Mouse (Mus musculus): Measurements from ENCODE around the gene Maco1. TPM values are rescaled to one million over a fixed set of nuclear protein-coding genes. Genes with fewer than 3 reads are reported as not detected.

The Maco1 gene
- polyA plus RNA-seq, 1 experiment from 2014 or later: 91.9 TPM

DNA sequence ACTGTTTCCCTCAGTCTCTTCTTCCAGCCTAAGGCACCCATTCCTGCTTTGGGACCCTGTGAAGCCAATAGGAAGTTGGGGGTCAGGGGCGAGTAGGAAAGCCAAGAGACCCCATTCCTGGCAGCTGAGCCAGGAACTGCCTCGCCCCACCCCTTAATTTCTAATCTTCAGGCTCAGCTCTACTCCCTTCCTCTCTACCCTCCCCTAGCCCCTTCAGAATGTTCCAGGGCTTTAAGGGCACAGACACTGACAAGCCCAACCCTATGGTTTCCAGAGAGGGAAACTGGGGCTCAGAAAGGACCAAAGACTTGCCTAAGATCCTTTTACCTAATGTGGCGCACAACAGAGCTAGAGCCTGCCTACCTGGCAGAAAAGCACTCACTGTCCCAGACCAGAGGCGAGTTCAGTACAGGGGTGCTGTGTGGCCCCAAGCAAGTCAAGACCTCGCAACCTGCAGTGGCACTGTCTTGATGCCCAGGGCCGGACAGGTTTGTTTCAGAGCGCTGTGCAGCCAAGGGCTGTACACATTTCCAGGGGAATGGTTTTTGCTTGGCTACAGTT lies 16.8 kb upstream of the Maco1 start:
- no peaks in the 10 kb centered on the region for H3K36me3 ChIP-seq
- WGBS: 57% methylated on average over 7 of the region's 7 CpGs
- no peak overlapping the region for H3K27ac ChIP-seq (replicated peaks)
- no peak overlapping the region for H3K4me3 ChIP-seq (replicated peaks)
- no peaks in the 10 kb centered on the region for H3K4me1 ChIP-seq
- H3K27me3 ChIP-seq (replicated peaks): peaks cover 33% of the 10 kb centered on the region
- ATAC-seq (ENCODE audit: low FRiP score): no peak
- no peak overlapping the region for H3K4me2 ChIP-seq
- no peaks in the 10 kb centered on the region for H3K9me3 ChIP-seq (replicated peaks)
- H3K9ac ChIP-seq (replicated peaks): no peak overlapping the region

DNA sequence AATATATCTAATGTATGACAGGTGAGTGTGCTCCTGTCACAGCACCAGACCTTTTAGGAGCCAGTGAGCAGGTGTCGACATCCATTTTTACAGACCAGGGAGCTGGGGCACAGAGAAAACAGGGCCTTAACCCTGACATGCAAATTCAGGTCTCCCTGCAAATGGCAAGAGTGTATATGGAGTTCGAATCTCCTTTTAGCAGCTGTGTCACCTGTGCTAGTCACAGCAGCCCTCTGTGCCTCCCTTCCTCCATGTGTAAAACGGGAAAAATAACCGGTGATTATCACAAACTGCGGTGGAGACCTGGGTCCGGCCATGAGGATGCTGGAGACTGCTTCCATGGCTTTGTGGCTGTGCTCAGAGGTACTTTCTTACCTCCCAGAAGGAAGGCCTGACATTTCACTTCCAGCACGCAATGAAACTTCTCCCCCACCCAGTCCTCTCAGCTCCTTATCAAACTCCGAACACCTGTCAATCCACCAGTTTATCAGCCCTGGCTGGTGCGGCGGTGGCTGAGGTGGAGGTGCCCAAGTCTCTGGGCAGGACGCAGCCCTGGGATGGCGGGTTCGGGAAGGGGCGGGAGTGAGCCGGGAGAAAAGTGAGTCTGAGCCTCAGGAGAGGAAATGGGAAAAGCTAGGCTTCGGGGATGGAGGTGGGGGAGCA lies 16.1 kb upstream of the Maco1 start:
- Histone ChIP-seq H3K4me2 (no peak overlapping the region), H3K9ac (replicated peaks) (no peak overlapping the region), H3K36me3 (no peaks in the 10 kb centered on the region), H3K27ac (replicated peaks) (no peak overlapping the region), H3K4me1 (no peaks in the 10 kb centered on the region), H3K9me3 (replicated peaks) (no peaks in the 10 kb centered on the region), H3K27me3 (replicated peaks) (peaks cover 33% of the 10 kb centered on the region), H3K4me3 (replicated peaks) (no peak overlapping the region)
- WGBS: 16% methylated on average over 16 of the region's 16 CpGs
- no peak for ATAC-seq (ENCODE audit: low FRiP score)

DNA sequence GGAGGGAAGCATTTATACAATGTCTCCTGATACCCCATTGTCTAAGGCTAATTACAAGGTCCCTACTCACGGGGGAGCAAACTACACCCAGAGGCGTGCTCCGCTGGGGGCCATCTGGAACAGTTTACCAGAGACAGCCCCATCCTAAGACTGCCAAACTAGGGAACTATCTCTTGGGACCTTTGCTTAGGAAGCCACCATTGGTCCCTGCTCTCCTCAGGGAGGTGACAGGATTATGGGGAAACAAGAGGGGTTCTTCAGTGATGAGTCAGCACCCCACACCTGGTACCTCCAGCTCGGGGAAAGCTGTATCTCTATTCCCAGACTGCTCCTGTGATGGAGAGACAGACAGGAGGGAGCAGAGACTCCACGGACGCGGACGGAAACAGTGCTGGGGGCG lies 15.3 kb upstream of the Maco1 start:
- ATAC-seq (ENCODE audit: low FRiP score): no peak
- Histone ChIP-seq H3K9ac (replicated peaks) (no peak overlapping the region), H3K4me3 (replicated peaks) (no peak overlapping the region), H3K9me3 (replicated peaks) (no peaks in the 10 kb centered on the region), H3K4me1 (no peaks in the 10 kb centered on the region), H3K36me3 (no peaks in the 10 kb centered on the region), H3K27me3 (replicated peaks) (peaks cover 33% of the 10 kb centered on the region), H3K27ac (replicated peaks) (no peak overlapping the region), H3K4me2 (no peak overlapping the region)
- 26% methylated on average over 9 of the region's 9 CpGs for WGBS

DNA sequence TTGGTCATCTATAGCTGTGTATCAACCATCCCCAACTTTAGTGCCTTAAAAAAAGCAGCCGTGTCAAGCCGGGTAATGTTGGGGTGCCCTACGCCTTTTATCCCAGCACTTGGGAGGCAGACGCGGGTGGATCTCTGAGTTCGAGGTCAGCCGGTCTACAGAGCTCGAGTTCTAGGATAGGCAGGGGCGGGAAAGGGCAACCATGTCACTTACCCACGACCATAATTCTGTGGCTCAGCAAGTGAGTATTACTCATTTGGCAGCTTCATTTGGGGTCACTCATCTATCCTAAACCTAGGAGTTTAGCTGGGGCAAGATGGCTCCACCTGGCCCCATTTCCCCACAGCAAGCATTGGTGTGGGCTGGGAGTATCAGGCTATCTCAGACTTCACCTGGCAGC lies 14.9 kb upstream of the Maco1 start:
- WGBS: 91% methylated on average over 10 of the region's 10 CpGs
- no peak overlapping the region for H3K27ac ChIP-seq (replicated peaks)
- no peaks in the 10 kb centered on the region for H3K36me3 ChIP-seq
- H3K4me2 ChIP-seq: no peak overlapping the region
- no peak for ATAC-seq (ENCODE audit: low FRiP score)
- no peaks in the 10 kb centered on the region for H3K4me1 ChIP-seq
- H3K9me3 ChIP-seq (replicated peaks): no peaks in the 10 kb centered on the region
- peaks cover 33% of the 10 kb centered on the region for H3K27me3 ChIP-seq (replicated peaks)
- no peak overlapping the region for H3K9ac ChIP-seq (replicated peaks)
- no peak overlapping the region for H3K4me3 ChIP-seq (replicated peaks)

DNA sequence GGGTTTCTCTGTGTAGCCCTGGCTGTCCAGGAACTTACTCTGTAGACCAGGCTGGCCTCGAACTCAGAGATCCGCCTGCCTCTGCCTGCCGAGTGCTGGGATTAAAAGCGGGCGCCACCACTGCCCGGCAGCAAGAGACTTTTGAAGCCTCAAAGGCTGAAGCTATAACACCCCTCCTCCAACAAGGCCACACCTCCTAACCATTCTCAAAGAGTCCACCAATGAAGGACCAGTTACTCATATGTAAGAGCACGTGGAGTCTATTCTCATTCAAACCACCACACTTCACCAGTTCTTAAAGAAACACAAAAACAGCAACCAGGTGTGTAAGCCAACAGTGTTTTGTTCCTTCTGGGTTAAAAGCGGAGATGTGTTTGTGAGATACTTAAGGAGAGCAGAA lies 14.5 kb upstream of the Maco1 start:
- H3K36me3 ChIP-seq: no peaks in the 10 kb centered on the region
- WGBS: 91% methylated on average over 8 of the region's 8 CpGs
- H3K9me3 ChIP-seq (replicated peaks): no peaks in the 10 kb centered on the region
- peaks cover 33% of the 10 kb centered on the region for H3K27me3 ChIP-seq (replicated peaks)
- no peak overlapping the region for H3K4me2 ChIP-seq
- no peaks in the 10 kb centered on the region for H3K4me1 ChIP-seq
- ATAC-seq (ENCODE audit: low FRiP score): no peak
- H3K9ac ChIP-seq (replicated peaks): no peak overlapping the region
- H3K27ac ChIP-seq (replicated peaks): no peak overlapping the region
- no peak overlapping the region for H3K4me3 ChIP-seq (replicated peaks)

- Histone ChIP-seq H3K36me3 (no peaks in the 10 kb centered on the region), H3K4me2 (no peak overlapping the region), H3K4me1 (no peaks in the 10 kb centered on the region), H3K9me3 (replicated peaks) (no peaks in the 10 kb centered on the region), H3K27me3 (replicated peaks) (peaks cover 33% of the 10 kb centered on the region), H3K9ac (replicated peaks) (no peak overlapping the region), H3K4me3 (replicated peaks) (no peak overlapping the region), H3K27ac (replicated peaks) (no peak overlapping the region)
- 92% methylated on average over 8 of the region's 8 CpGs for WGBS
- ATAC-seq (ENCODE audit: low FRiP score): no peak
Observed at GRCm38 (mm10) chr4:134867213-134867612, 14.1 kb upstream of the Maco1 start.

GRCm38 (mm10) chr4:134865789-134866188 lies 12.6 kb upstream of the Maco1 start:
- Histone ChIP-seq H3K4me1 (no peaks in the 10 kb centered on the region), H3K27ac (replicated peaks) (no peak overlapping the region), H3K27me3 (replicated peaks) (peaks cover 31% of the 10 kb centered on the region), H3K4me2 (no peak overlapping the region), H3K9me3 (replicated peaks) (no peaks in the 10 kb centered on the region), H3K36me3 (no peaks in the 10 kb centered on the region), H3K9ac (replicated peaks) (no peak overlapping the region), H3K4me3 (replicated peaks) (no peak overlapping the region)
- WGBS: 95% methylated on average over 5 of the region's 5 CpGs
- no peak for ATAC-seq (ENCODE audit: low FRiP score)

GRCm38 (mm10) chr4:134865340-134865739 lies 12.2 kb upstream of the Maco1 start:
- 76% methylated on average over 6 of the region's 6 CpGs for WGBS
- no peak overlapping the region for H3K9ac ChIP-seq (replicated peaks)
- H3K27me3 ChIP-seq (replicated peaks): peaks cover 27% of the 10 kb centered on the region
- no peaks in the 10 kb centered on the region for H3K4me1 ChIP-seq
- H3K27ac ChIP-seq (replicated peaks): no peak overlapping the region
- no peak overlapping the region for H3K4me2 ChIP-seq
- no peak overlapping the region for H3K4me3 ChIP-seq (replicated peaks)
- H3K36me3 ChIP-seq: no peaks in the 10 kb centered on the region
- ATAC-seq (ENCODE audit: low FRiP score): no peak
- no peaks in the 10 kb centered on the region for H3K9me3 ChIP-seq (replicated peaks)

GRCm38 (mm10) chr4:134863937-134864729 lies 11.0 kb upstream of the Maco1 start, which contains the start of gene Rhd:
Rhd (plus strand) TSS chr4:134864536.
- Histone ChIP-seq H3K9me3 (replicated peaks) (no peaks in the 10 kb centered on the region), H3K27ac (replicated peaks) (no peak within 1 kb of the TSS), H3K9ac (replicated peaks) (no peak within 1 kb of the TSS), H3K27me3 (replicated peaks) (peaks cover 16% of the 10 kb centered on the region), H3K4me3 (replicated peaks) (no peak within 1 kb of the TSS), H3K4me2 (no peak within 1 kb of the TSS), H3K36me3 (no peaks in the 10 kb centered on the region), H3K4me1 (no peaks in the 10 kb centered on the region)
- ATAC-seq (ENCODE audit: low FRiP score): no peak
- WGBS: 79% methylated on average over 14 of the region's 14 CpGs

DNA sequence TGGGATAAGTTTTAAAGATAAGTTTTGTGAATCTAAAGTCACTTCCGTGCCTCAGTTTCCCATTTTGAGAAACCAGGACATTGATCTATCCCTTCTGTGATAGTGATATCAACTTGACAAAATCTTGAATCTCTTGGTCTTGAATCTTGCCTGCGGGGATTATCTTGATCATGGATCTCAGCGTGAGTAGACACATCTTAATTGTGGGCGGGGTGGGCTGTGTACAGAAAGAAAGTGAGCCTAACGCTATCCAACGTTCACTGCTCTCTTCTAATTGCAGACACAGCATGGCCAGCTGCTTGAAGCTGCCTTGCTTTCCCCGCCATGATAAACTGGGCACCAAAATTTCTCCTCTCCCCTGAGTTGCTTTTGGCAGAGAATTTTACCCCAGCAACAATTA lies 9.9 kb upstream of the Maco1 start:
- H3K9me3 ChIP-seq (replicated peaks): no peaks in the 10 kb centered on the region
- no peak overlapping the region for H3K9ac ChIP-seq (replicated peaks)
- H3K36me3 ChIP-seq: no peaks in the 10 kb centered on the region
- no peaks in the 10 kb centered on the region for H3K4me1 ChIP-seq
- no peak for ATAC-seq (ENCODE audit: low FRiP score)
- H3K4me2 ChIP-seq: no peak overlapping the region
- WGBS: 84% methylated on average over 7 of the region's 7 CpGs
- peaks cover 5% of the 10 kb centered on the region; the same call in 1 of the 2 replicates for H3K27me3 ChIP-seq (replicated peaks)
- H3K27ac ChIP-seq (replicated peaks): no peak overlapping the region
- no peak overlapping the region for H3K4me3 ChIP-seq (replicated peaks)

- 88% methylated on average over 6 of the region's 6 CpGs for WGBS
- H3K9ac ChIP-seq (replicated peaks): no peak overlapping the region
- no peak overlapping the region for H3K27ac ChIP-seq (replicated peaks)
- no peaks in the 10 kb centered on the region for H3K36me3 ChIP-seq
- H3K4me2 ChIP-seq: no peak overlapping the region
- no peaks in the 10 kb centered on the region for H3K9me3 ChIP-seq (replicated peaks)
- H3K4me1 ChIP-seq: no peaks in the 10 kb centered on the region
- H3K4me3 ChIP-seq (replicated peaks): no peak overlapping the region
- ATAC-seq (ENCODE audit: low FRiP score): no peak
- no peaks in the 10 kb centered on the region for H3K27me3 ChIP-seq (replicated peaks)
Observed at GRCm38 (mm10) chr4:134861884-134862283, 8.7 kb upstream of the Maco1 start.

DNA sequence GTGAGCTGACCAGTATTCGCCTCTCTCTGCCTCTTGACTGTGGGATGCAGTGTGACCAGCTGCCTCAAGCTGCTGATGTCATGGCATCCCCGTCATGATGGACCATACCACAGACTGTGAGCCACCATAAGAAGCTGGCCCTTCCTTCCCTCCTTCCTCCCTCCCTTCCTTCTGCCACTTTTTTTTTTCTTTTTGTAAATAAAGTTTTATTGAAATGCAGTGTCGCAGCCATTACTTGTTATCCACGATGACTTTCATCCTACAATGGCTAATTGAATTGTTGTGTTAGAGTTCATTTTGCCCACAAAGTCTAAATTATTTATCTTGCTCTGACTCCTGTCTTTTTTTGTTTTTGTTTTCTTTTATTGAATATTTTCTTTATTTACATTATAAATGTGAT lies 5.3 kb upstream of the Maco1 start:
- no peaks in the 10 kb centered on the region for H3K36me3 ChIP-seq
- 86% methylated on average over 4 of the region's 4 CpGs for WGBS
- no peak for ATAC-seq (ENCODE audit: low FRiP score)
- no peaks in the 10 kb centered on the region for H3K9me3 ChIP-seq (replicated peaks)
- no peak overlapping the region for H3K27ac ChIP-seq (replicated peaks)
- H3K27me3 ChIP-seq (replicated peaks): peaks cover 15% of the 10 kb centered on the region
- H3K9ac ChIP-seq (replicated peaks): no peak overlapping the region
- H3K4me2 ChIP-seq: no peak overlapping the region
- peaks cover 5% of the 10 kb centered on the region for H3K4me1 ChIP-seq
- H3K4me3 ChIP-seq (replicated peaks): no peak overlapping the region
